Mouse (Mus musculus) left cerebral cortex, postnatal 25 days (tissue): ENCODE data around the gene Lsm10. TPM values are rescaled to one million over a fixed set of nuclear protein-coding genes. Genes with fewer than 3 reads are reported as not detected.
A peak's percentile ranks its signal among the peaks of the same experiment; 100 is the strongest.
"Not testable (repeated sequence)": the region's sequence is repeated elsewhere in the genome, so short reads cannot be mapped to it uniquely, and the experiment has no call there.

Experiments used
- DNase-seq, 2 experiments: peaks; one replicate each; pipeline ENCODE4 v3.0.0; 2022; ENCODE audit warnings: low spot score in 2 of 2, mixed read lengths in 1 of 2
- intact Hi-C: fragments of 180-260 bp; cut with DNase I; formaldehyde crosslinking; loops from one replicate; pipeline ENCODE4 v1.15.1; 2025
- total RNA-seq, 2 experiments: library from RNA; stranded (reverse); gene quantifications; 2 replicates each; pipeline ENCODE4 v1.2.3; 2021

Lsm10 gene
- total RNA-seq, 2 experiments from 2014 or later = 13.1 to 14.8 TPM

- intact Hi-C loops = no loop called here
- DNase-seq = no peak
Measured at GRCm38 (mm10) chr4:126091873-126092272, 4.5 kb upstream of the Lsm10 start.

GRCm38 (mm10) chr4:126095622-126096430 lies 597 bp upstream of the Lsm10 start:
- DNase-seq, intact Hi-C loops: not testable (repeated sequence)

GRCm38 (mm10) chr4:126097711-126098253 lies 1.4 kb downstream of the Lsm10 start:
- intact Hi-C loops = no loop called here
- no peak for DNase-seq

- DNase-seq = no peak
- intact Hi-C loops = no loop called here
Measured at GRCm38 (mm10) chr4:126099365-126099764, 2.9 kb downstream of the Lsm10 start.

GRCm38 (mm10) chr4:126100764-126101163 lies 4.3 kb downstream of the Lsm10 start:
- no peak for DNase-seq
- intact Hi-C loops = loop anchor here (5.0 kb wide), 1 partner anchor 157 kb away; the partner anchor contains the start of gene Map7d1

GRCm38 (mm10) chr4:126102061-126102841 lies 5.8 kb downstream of the Lsm10 start:
- intact Hi-C loops = loop anchor here (2.0 to 5.0 kb wide), 2 partner anchors 17 to 155 kb away; partner anchors contain the start of gene Map7d1
- peak in 1 of 2 experiments; percentile 81 for DNase-seq

- intact Hi-C loops = loop anchor here (2.0 to 5.0 kb wide), 2 partner anchors 16 to 154 kb away; partner anchors contain the start of gene Map7d1
- DNase-seq = peak; percentile 79 to 94
Measured at GRCm38 (mm10) chr4:126103057-126103581, 6.7 kb downstream of the Lsm10 start.

GRCm38 (mm10) chr4:126103590-126104068 lies 7.2 kb downstream of the Lsm10 start, which contains the start of gene Stk40:
Gene Stk40 (plus strand): TSS chr4:126103957.
- peak; percentile 94 to 98 for DNase-seq
- intact Hi-C loops = loop anchor here (2.0 to 5.0 kb wide), 2 partner anchors 15 to 154 kb away; partner anchors contain the start of gene Map7d1

- DNase-seq = peak; percentile 28 to 49
- intact Hi-C loops = loop anchor here (5.0 kb wide), 1 partner anchor 153 kb away; the partner anchor contains the start of gene Map7d1
Measured at GRCm38 (mm10) chr4:126104261-126105075, 8.0 kb downstream of the Lsm10 start.

GRCm38 (mm10) chr4:126105131-126105783 lies 8.8 kb downstream of the Lsm10 start:
- intact Hi-C loops = no loop called here
- DNase-seq = peak in 1 of 2 experiments; percentile 59

- intact Hi-C loops = no loop called here
- DNase-seq = no peak
Measured at GRCm38 (mm10) chr4:126108061-126108740, 11.8 kb downstream of the Lsm10 start.

GRCm38 (mm10) chr4:126109613-126110373 lies 13.4 kb downstream of the Lsm10 start:
- peak in 1 of 2 experiments; percentile 39 for DNase-seq
- intact Hi-C loops = no loop called here

GRCm38 (mm10) chr4:126110374-126111152 lies 14.1 kb downstream of the Lsm10 start:
- intact Hi-C loops = no loop called here
- peak; percentile 74 to 92 for DNase-seq

GRCm38 (mm10) chr4:126111153-126111549 lies 14.7 kb downstream of the Lsm10 start:
- DNase-seq = no peak
- intact Hi-C loops = no loop called here

GRCm38 (mm10) chr4:126113243-126113642 lies 16.8 kb downstream of the Lsm10 start:
- intact Hi-C loops = no loop called here
- no peak for DNase-seq

- DNase-seq = peak in 1 of 2 experiments; percentile 38
- intact Hi-C loops = loop anchor here (1.0 kb wide), 1 partner anchor 28 kb away; no protein-coding TSS in a partner anchor
Measured at GRCm38 (mm10) chr4:126113943-126114342, 17.5 kb downstream of the Lsm10 start.
